Mouse (Mus musculus): ENCODE results near the gene Gtf2f2. TPM values are rescaled to one million over a fixed set of nuclear protein-coding genes. Genes with fewer than 3 reads are reported as not detected.

The Gtf2f2 gene
- total and polyA plus RNA-seq, 3 experiments = 57.6 to 71.2 TPM; not detected in 1

- H3K27ac ChIP-seq (ENCODE audit: control insufficient read depth, low read depth, low read length) = no peak overlapping the region
- no peak for DNase-seq (ENCODE audit: low read depth, low spot score)
- TF ChIP-seq ZMIZ1 (IDR thresholded peaks at IDR 0.05; ENCODE audit: low read depth, low read length) (no peak), ZNF384 (IDR thresholded peaks at IDR 0.05; ENCODE audit: low read depth, low read length) (no peak), TBP (IDR thresholded peaks at IDR 0.05; ENCODE audit: low read depth, low read length) (no peak), HCFC1 (IDR thresholded peaks at IDR 0.05; ENCODE audit: low read depth, low read length) (no peak), E2F4 (IDR thresholded peaks at IDR 0.05; ENCODE audit: borderline replicate concordance, low read depth, low read length) (no peak), CHD2 (IDR thresholded peaks at IDR 0.05; ENCODE audit: low read length) (no peak)
- no peaks in the 10 kb centered on the region for H3K36me3 ChIP-seq (ENCODE audit: control insufficient read depth in 1 of 2, insufficient read depth in 2 of 2, low read length in 2 of 2)
- H3K79me2 ChIP-seq (ENCODE audit: control insufficient read depth, insufficient read depth, low read length, poor library complexity) = no peaks in the 10 kb centered on the region
- H3K9me3 ChIP-seq (replicated peaks; ENCODE audit: insufficient read depth, low read length) = no peaks in the 10 kb centered on the region
- H3K4me3 ChIP-seq (ENCODE audit: control insufficient read depth in 1 of 2, insufficient read depth in 1 of 2, low read depth in 2 of 2, low read length in 2 of 2) = no peak overlapping the region
- H3K27me3 ChIP-seq (ENCODE audit: control insufficient read depth in 1 of 2, insufficient read depth in 2 of 2, low read length in 2 of 2) = no peaks in the 10 kb centered on the region
- H3K9ac ChIP-seq (ENCODE audit: control insufficient read depth, low read depth, low read length, poor library complexity, severe bottlenecking) = no peak overlapping the region
- no peaks in the 10 kb centered on the region for H3K4me1 ChIP-seq (ENCODE audit: control insufficient read depth in 1 of 2, insufficient read depth in 2 of 2, low read length in 2 of 2)
Observed at GRCm38 (mm10) chr14:75855263-75855992, 155.2 kb downstream of the Gtf2f2 start.

GRCm38 (mm10) chr14:75852016-75852415 is 158.6 kb downstream of the Gtf2f2 start:
- H3K36me3 ChIP-seq (ENCODE audit: control insufficient read depth in 1 of 2, insufficient read depth in 2 of 2, low read length in 2 of 2) = peaks cover 5 to 10% of the 10 kb centered on the region in 2 experiments
- no peak overlapping the region for H3K9ac ChIP-seq (ENCODE audit: control insufficient read depth, low read depth, low read length, poor library complexity, severe bottlenecking)
- no peak overlapping the region for H3K4me3 ChIP-seq (ENCODE audit: control insufficient read depth in 1 of 2, insufficient read depth in 1 of 2, low read depth in 2 of 2, low read length in 2 of 2)
- H3K27ac ChIP-seq (ENCODE audit: control insufficient read depth, low read depth, low read length) = no peak overlapping the region
- no peak for DNase-seq (ENCODE audit: low read depth, low spot score)
- peaks cover 3% of the 10 kb centered on the region for H3K79me2 ChIP-seq (ENCODE audit: control insufficient read depth, insufficient read depth, low read length, poor library complexity)
- no peaks in the 10 kb centered on the region for H3K9me3 ChIP-seq (replicated peaks; ENCODE audit: insufficient read depth, low read length)
- no peaks in the 10 kb centered on the region for H3K27me3 ChIP-seq (ENCODE audit: control insufficient read depth in 1 of 2, insufficient read depth in 2 of 2, low read length in 2 of 2)
- no peak for TF ChIP-seq JUND (IDR thresholded peaks at IDR 0.05; ENCODE audit: low read depth, low read length)
- no peak for TF ChIP-seq SMC3 (IDR thresholded peaks at IDR 0.05; ENCODE audit: low read depth, low read length)
- TF ChIP-seq GABPA (IDR thresholded peaks at IDR 0.05; ENCODE audit: low read depth, low read length) = no peak
- no peak for TF ChIP-seq MXI1 (IDR thresholded peaks at IDR 0.05; ENCODE audit: low read depth, low read length)
- no peak for TF ChIP-seq E2F4 (IDR thresholded peaks at IDR 0.05; ENCODE audit: borderline replicate concordance, low read depth, low read length)
- TF ChIP-seq CHD2 (IDR thresholded peaks at IDR 0.05; ENCODE audit: low read length) = no peak
- TF ChIP-seq ETS1 (IDR thresholded peaks at IDR 0.05; ENCODE audit: low read depth, low read length) = no peak
- no peak for TF ChIP-seq UBTF (IDR thresholded peaks at IDR 0.05; ENCODE audit: borderline replicate concordance, insufficient read depth, low read depth, low read length)
- TF ChIP-seq KAT2A (conservative IDR thresholded peaks at IDR 0.05; ENCODE audit: low read depth, low read length) = no peak
- TF ChIP-seq POLR2AphosphoS5 (IDR thresholded peaks at IDR 0.05; ENCODE audit: borderline replicate concordance, low read depth, low read length) = no peak
- no peak for TF ChIP-seq RCOR1 (IDR thresholded peaks at IDR 0.05; ENCODE audit: low read depth, low read length)
- TF ChIP-seq ZNF384 (IDR thresholded peaks at IDR 0.05; ENCODE audit: low read depth, low read length) = no peak
- TF ChIP-seq HCFC1 (IDR thresholded peaks at IDR 0.05; ENCODE audit: low read depth, low read length) = no peak
- peaks cover 0 to 4% of the 10 kb centered on the region in 2 experiments; a peak in 1 of 4 replicates for H3K4me1 ChIP-seq (ENCODE audit: control insufficient read depth in 1 of 2, insufficient read depth in 2 of 2, low read length in 2 of 2)

All from MEL (cell line).